Mouse (Mus musculus) neural tube, embryonic 12.5 days (tissue): Measurements from ENCODE around the gene Ces1h. TPM values are rescaled to one million over a fixed set of nuclear protein-coding genes. Genes with fewer than 3 reads are reported as not detected.

Experiments
- ATAC-seq: fragments of 200-750 bp; cut with Nextera tagmentation; 2 replicates; pipeline ENCODE4 v1.8.0; 2017; ENCODE audit warnings: low read depth, mild to moderate bottlenecking, moderate TSS enrichment, moderate library complexity; ENCODE audit not compliant: low FRiP score
- H3K27ac ChIP-seq: fragments of 300-500 bp; sonication (generic); 2 replicates; pipeline ENCODE4 v1.5.1; 2016
- H3K27me3 ChIP-seq: fragments of 300-500 bp; sonication (generic); replicated peaks from 2 replicates; pipeline ENCODE4 v1.6.1; 2016; ENCODE audit warnings: mild to moderate bottlenecking
- H3K36me3 ChIP-seq: fragments of 300-500 bp; sonication (generic); 2 replicates; pipeline ENCODE4 v1.6.1; 2016; ENCODE audit warnings: mild to moderate bottlenecking
- H3K4me1 ChIP-seq: fragments of 300-500 bp; sonication (generic); 2 replicates; pipeline ENCODE4 v1.6.1; 2016
- H3K4me2 ChIP-seq: fragments of 300-500 bp; sonication (generic); replicated peaks from 2 replicates; pipeline ENCODE4 v1.6.1; 2016; ENCODE audit warnings: mild to moderate bottlenecking
- H3K4me3 ChIP-seq: fragments of 300-500 bp; sonication (generic); 2 replicates; pipeline ENCODE4 v1.5.1; 2016
- H3K9ac ChIP-seq: fragments of 300-500 bp; sonication (generic); 2 replicates; pipeline ENCODE4 v1.6.1; 2016; ENCODE audit warnings: mild to moderate bottlenecking
- H3K9me3 ChIP-seq: fragments of 300-500 bp; sonication (generic); 2 replicates; pipeline ENCODE4 v1.6.1; 2016; ENCODE audit warnings: mild to moderate bottlenecking
- WGBS: fragments of 180-500 bp; shearing (Covaris S2); methylation state at CpG from one replicate; pipeline ENCODE4 v1.1.7; 2016; 5-methylcytosine and 5-hydroxymethylcytosine counted together
- polyA plus RNA-seq: library from polyadenylated mRNA; unstranded; fragments of >200 nt; fragmentation: Nextera tagmentation; extraction: Ambion mirVana; gene quantifications from 2 replicates; pipeline ENCODE4 v1.2.1, GENCODE M21; 2016

The Ces1h gene
- polyA plus RNA-seq, 1 experiment from 2014 or later: not detected

DNA sequence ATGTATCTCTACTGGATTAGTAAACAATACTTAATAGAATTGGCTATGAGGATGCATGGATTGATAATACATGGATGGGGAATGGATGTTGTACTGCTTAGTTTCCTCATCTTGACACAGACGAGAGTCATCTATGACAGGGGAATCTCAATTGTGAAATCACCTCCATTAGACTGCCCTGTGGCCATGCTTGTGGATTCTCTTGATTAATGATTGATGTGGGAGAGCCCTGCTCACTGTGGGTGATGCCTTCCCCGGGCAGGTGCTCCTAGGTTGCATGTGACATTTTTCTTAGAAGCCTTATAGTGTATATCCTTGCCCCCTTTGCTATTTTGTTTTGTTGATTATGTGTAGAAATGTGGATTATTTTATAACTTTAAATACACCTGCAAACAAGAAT, 54.4 kb downstream of the Ces1h start:
- Histone ChIP-seq H3K9ac (no peak overlapping the region), H3K36me3 (no peaks in the 10 kb centered on the region), H3K27ac (no peak overlapping the region), H3K9me3 (no peaks in the 10 kb centered on the region), H3K4me2 (no peak overlapping the region), H3K4me1 (no peaks in the 10 kb centered on the region), H3K27me3 (no peaks in the 10 kb centered on the region), H3K4me3 (no peak overlapping the region)
- ATAC-seq: no peak
- 77% methylated on average over 2 of the region's 2 CpGs for WGBS

DNA sequence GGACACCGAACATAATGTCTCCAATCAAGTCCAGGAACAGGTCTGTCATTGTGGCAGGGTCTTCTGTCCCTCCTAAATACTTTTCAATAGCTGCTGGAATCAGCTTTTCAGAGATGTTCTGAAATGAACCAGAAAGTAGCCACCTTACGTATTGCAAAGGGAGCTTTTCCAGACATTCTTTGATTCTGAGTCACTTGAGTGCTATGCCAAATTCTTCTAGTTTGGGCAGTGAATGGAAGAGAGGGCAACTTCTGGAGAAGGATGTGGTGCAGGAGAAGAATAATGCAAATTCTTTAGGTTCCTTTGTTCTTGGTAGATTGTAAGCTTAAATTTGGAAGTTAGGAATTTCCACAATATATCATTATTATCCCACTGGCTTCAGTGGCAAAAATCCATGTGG, 62.5 kb downstream of the Ces1h start:
- 93% methylated on average over 2 of the region's 2 CpGs for WGBS
- Histone ChIP-seq H3K9me3 (no peaks in the 10 kb centered on the region), H3K4me2 (no peak overlapping the region), H3K4me3 (no peak overlapping the region), H3K27ac (no peak overlapping the region), H3K4me1 (no peaks in the 10 kb centered on the region), H3K36me3 (no peaks in the 10 kb centered on the region), H3K27me3 (no peaks in the 10 kb centered on the region), H3K9ac (no peak overlapping the region)
- ATAC-seq: no peak

DNA sequence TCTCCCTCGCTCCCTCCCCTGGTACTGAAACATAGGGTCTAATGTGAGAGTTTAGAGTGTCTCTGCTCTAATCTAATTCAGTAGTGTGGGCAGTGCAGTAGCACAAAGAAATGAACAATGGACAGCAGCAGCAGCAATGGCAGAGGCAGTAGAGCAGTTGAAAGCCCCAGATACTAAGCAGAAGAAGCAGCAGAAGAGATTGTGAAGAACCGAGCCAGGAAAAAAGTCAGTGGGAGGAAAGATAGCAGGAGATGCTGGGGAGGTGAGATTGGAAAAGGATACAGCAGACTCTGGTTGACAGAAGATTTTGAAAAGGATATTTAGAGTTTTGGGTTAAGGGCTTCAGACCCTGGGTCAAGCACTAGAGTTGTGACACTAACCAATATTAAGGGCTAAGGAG, 64.0 kb downstream of the Ces1h start:
- Histone ChIP-seq H3K4me1 (no peaks in the 10 kb centered on the region), H3K9ac (no peak overlapping the region), H3K4me2 (no peak overlapping the region), H3K36me3 (no peaks in the 10 kb centered on the region), H3K27me3 (no peaks in the 10 kb centered on the region), H3K9me3 (no peaks in the 10 kb centered on the region), H3K27ac (no peak overlapping the region), H3K4me3 (no peak overlapping the region)
- ATAC-seq: no peak
- WGBS: 76% methylated on average over 2 of the region's 2 CpGs

Other genes starting within 250 kb of the Ces1h start
- gene Ces1c, start 248.4 kb downstream of the Ces1h start, polyA plus RNA-seq: not detected in 2 replicates
- 0.13 TPM in 1 of 2 replicates, not detected in the other for gene Ces1d, start 181.9 kb downstream of the Ces1h start, polyA plus RNA-seq
- gene Ces1e, start 150.1 kb downstream of the Ces1h start, polyA plus RNA-seq: not detected in 2 replicates
- gene Ces1f, start 100.0 kb downstream of the Ces1h start, polyA plus RNA-seq: not detected in 2 replicates
- not detected in 2 replicates for gene Ces1g, start 42.4 kb downstream of the Ces1h start, polyA plus RNA-seq
- not detected in 2 replicates for gene Ces5a, start 156.1 kb upstream of the Ces1h start, polyA plus RNA-seq